Mouse (Mus musculus): Measurements from ENCODE around the gene Fastkd5. TPM values are rescaled to one million over a fixed set of nuclear protein-coding genes. Genes with fewer than 3 reads are reported as not detected.
A peak's percentile ranks its signal among the peaks of the same experiment; 100 is the strongest.

Gene Fastkd5
- polyA plus RNA-seq, 1 experiment = 1.2 TPM

- TF ChIP-seq CTCF (IDR thresholded peaks at IDR 0.05; ENCODE audit: extremely low read depth, insufficient read depth, insufficient read length, insufficient replicate concordance) = no peak
- TF ChIP-seq POLR2A (IDR thresholded peaks at IDR 0.05; ENCODE audit: low read depth, low read length) = no peak
- WGBS = 7% methylated on average over 38 of the region's 38 CpGs
These were observed 5.0 kb upstream of the Fastkd5 start for GRCm38 (mm10) chr2:130634739-130635411.

GRCm38 (mm10) chr2:130634006-130634738, 4.3 kb upstream of the Fastkd5 start:
- DNase-seq (ENCODE audit: low read depth in 1 of 2, low spot score in 2 of 2) = no peak
- peaks cover 14% of the 10 kb centered on the region for H3K4me1 ChIP-seq (ENCODE audit: control insufficient read depth, insufficient read depth, insufficient read length)
- H3K27ac ChIP-seq (ENCODE audit: insufficient read depth, low read length) = no peak overlapping the region
- no peaks in the 10 kb centered on the region for H3K36me3 ChIP-seq (ENCODE audit: control insufficient read depth, insufficient read depth, low read length)
- TF ChIP-seq POLR2A (IDR thresholded peaks at IDR 0.05; ENCODE audit: low read depth, low read length) = no peak
- TF ChIP-seq CTCF (IDR thresholded peaks at IDR 0.05; ENCODE audit: extremely low read depth, insufficient read depth, insufficient read length, insufficient replicate concordance) = no peak
- peaks cover 12% of the 10 kb centered on the region for H3K27me3 ChIP-seq (ENCODE audit: control insufficient read depth, insufficient read depth, low read length)
- H3K4me3 ChIP-seq (ENCODE audit: extremely low read depth, insufficient read depth, insufficient read length) = no peak overlapping the region
- 38% methylated on average over 14 of the region's 14 CpGs for WGBS

More at GRCm38 (mm10) chr2:130634739-130635411, 5.0 kb upstream of the Fastkd5 start:
- Histone ChIP-seq H3K4me3 (ENCODE audit: extremely low read depth, insufficient read depth, insufficient read length) (peak overlapping the region; percentile 37), H3K27ac (ENCODE audit: insufficient read depth, low read length) (no peak overlapping the region), H3K27me3 (ENCODE audit: control insufficient read depth, insufficient read depth, low read length) (peaks cover 12% of the 10 kb centered on the region), H3K4me1 (ENCODE audit: control insufficient read depth, insufficient read depth, insufficient read length) (peaks cover 14% of the 10 kb centered on the region), H3K36me3 (ENCODE audit: control insufficient read depth, insufficient read depth, low read length) (no peaks in the 10 kb centered on the region)
- no peak for DNase-seq (ENCODE audit: low read depth in 1 of 2, low spot score in 2 of 2)

- H3K27ac ChIP-seq (ENCODE audit: insufficient read depth, low read length) = no peak overlapping the region
- TF ChIP-seq CTCF (IDR thresholded peaks at IDR 0.05; ENCODE audit: extremely low read depth, insufficient read depth, insufficient read length, insufficient replicate concordance) (no peak), POLR2A (IDR thresholded peaks at IDR 0.05; ENCODE audit: low read depth, low read length) (no peak)
- no peak for DNase-seq (ENCODE audit: low read depth in 1 of 2, low spot score in 2 of 2)
- H3K4me3 ChIP-seq (ENCODE audit: extremely low read depth, insufficient read depth, insufficient read length) = no peak overlapping the region
- peaks cover 16% of the 10 kb centered on the region for H3K4me1 ChIP-seq (ENCODE audit: control insufficient read depth, insufficient read depth, insufficient read length)
- 79% methylated on average over 5 of the region's 5 CpGs for WGBS
- peaks cover under 1% of the 10 kb centered on the region; the same call in 1 of the 2 replicates for H3K36me3 ChIP-seq (ENCODE audit: control insufficient read depth, insufficient read depth, low read length)
- peaks cover 12% of the 10 kb centered on the region for H3K27me3 ChIP-seq (ENCODE audit: control insufficient read depth, insufficient read depth, low read length)
These were observed 3.3 kb upstream of the Fastkd5 start for GRCm38 (mm10) chr2:130632887-130633675.

- Histone ChIP-seq H3K27me3 (ENCODE audit: control insufficient read depth, insufficient read depth, low read length) (peaks cover 12% of the 10 kb centered on the region), H3K36me3 (ENCODE audit: control insufficient read depth, insufficient read depth, low read length) (peaks cover 3% of the 10 kb centered on the region)
- TF ChIP-seq POLR2A (IDR thresholded peaks at IDR 0.05; ENCODE audit: low read depth, low read length) = no peak
- no peak for TF ChIP-seq CTCF (IDR thresholded peaks at IDR 0.05; ENCODE audit: extremely low read depth, insufficient read depth, insufficient read length, insufficient replicate concordance)
These were observed 2.6 kb upstream of the Fastkd5 start for GRCm38 (mm10) chr2:130632416-130632815.

GRCm38 (mm10) chr2:130629080-130629838, 568 bp downstream of the Fastkd5 start:
- WGBS = 2% methylated on average over 37 of the region's 37 CpGs
- DNase-seq (ENCODE audit: low read depth in 1 of 2, low spot score in 2 of 2) = no peak
- Histone ChIP-seq H3K27ac (ENCODE audit: insufficient read depth, low read length) (peak overlapping the region; percentile 63; the same call in 1 of the 2 replicates), H3K4me3 (ENCODE audit: extremely low read depth, insufficient read depth, insufficient read length) (peak overlapping the region; percentile 94), H3K36me3 (ENCODE audit: control insufficient read depth, insufficient read depth, low read length) (peaks cover 6% of the 10 kb centered on the region), H3K27me3 (ENCODE audit: control insufficient read depth, insufficient read depth, low read length) (peaks cover 1% of the 10 kb centered on the region; the same call in 1 of the 2 replicates), H3K4me1 (ENCODE audit: control insufficient read depth, insufficient read depth, insufficient read length) (peaks cover 3% of the 10 kb centered on the region; the same call in 1 of the 2 replicates)
- TF ChIP-seq CTCF (IDR thresholded peaks at IDR 0.05; ENCODE audit: extremely low read depth, insufficient read depth, insufficient read length, insufficient replicate concordance) (no peak), POLR2A (IDR thresholded peaks at IDR 0.05; ENCODE audit: low read depth, low read length) (no peak)

More at GRCm38 (mm10) chr2:130632416-130632815, 2.6 kb upstream of the Fastkd5 start:
- 89% methylated on average over 1 of the region's 1 CpGs for WGBS
- Histone ChIP-seq H3K4me1 (ENCODE audit: control insufficient read depth, insufficient read depth, insufficient read length) (peaks cover 16% of the 10 kb centered on the region), H3K4me3 (ENCODE audit: extremely low read depth, insufficient read depth, insufficient read length) (no peak overlapping the region), H3K27ac (ENCODE audit: insufficient read depth, low read length) (no peak overlapping the region)
- no peak for DNase-seq (ENCODE audit: low read depth in 1 of 2, low spot score in 2 of 2)

- H3K4me3 ChIP-seq (ENCODE audit: extremely low read depth, insufficient read depth, insufficient read length) = no peak overlapping the region
- TF ChIP-seq CTCF (IDR thresholded peaks at IDR 0.05; ENCODE audit: extremely low read depth, insufficient read depth, insufficient read length, insufficient replicate concordance) = no peak
- TF ChIP-seq POLR2A (IDR thresholded peaks at IDR 0.05; ENCODE audit: low read depth, low read length) = no peak
These were observed 1.4 kb downstream of the Fastkd5 start for GRCm38 (mm10) chr2:130628424-130628823.

More at GRCm38 (mm10) chr2:130628424-130628823, 1.4 kb downstream of the Fastkd5 start:
- H3K27ac ChIP-seq (ENCODE audit: insufficient read depth, low read length) = no peak overlapping the region
- H3K4me1 ChIP-seq (ENCODE audit: control insufficient read depth, insufficient read depth, insufficient read length) = peaks cover 2% of the 10 kb centered on the region; the same call in 1 of the 2 replicates
- H3K27me3 ChIP-seq (ENCODE audit: control insufficient read depth, insufficient read depth, low read length) = no peaks in the 10 kb centered on the region
- peaks cover 6% of the 10 kb centered on the region for H3K36me3 ChIP-seq (ENCODE audit: control insufficient read depth, insufficient read depth, low read length)
- 71% methylated on average over 3 of the region's 3 CpGs for WGBS
- no peak for DNase-seq (ENCODE audit: low read depth in 1 of 2, low spot score in 2 of 2)

Measured in spleen, adult 2 months (tissue).